Mouse (Mus musculus) embryonic fibroblast, embryonic 13.5 days (primary cell): ENCODE data around the gene Fat2.

Source experiments
- CTCF ChIP-seq: IDR thresholded peaks from 2 replicates; pipeline ENCODE4 v1.5.1; 2011; ENCODE audit warnings: mild to moderate bottlenecking, control low read depth, low read length, moderate library complexity, borderline replicate concordance; ENCODE audit not compliant: insufficient read depth
- POLR2A ChIP-seq: IDR thresholded peaks from 2 replicates; pipeline ENCODE4 v1.6.1; 2011; ENCODE audit warnings: low read depth, mild to moderate bottlenecking, control low read depth, low read length, moderate library complexity

GRCm38 (mm10) chr11:55231034-55231433 is 105.3 kb downstream of the Fat2 start:
- TF ChIP-seq CTCF (no peak), POLR2A (no peak)
